Mouse (Mus musculus) layer of hippocampus, adult 8-10 months (tissue): ENCODE data around the gene Zbed3. TPM values are rescaled to one million over a fixed set of nuclear protein-coding genes. Genes with fewer than 3 reads are reported as not detected.

Experiments used
- DNase-seq, 2 experiments: peaks; one replicate each; pipeline ENCODE4 v3.0.0; 2022; ENCODE audit warnings: low spot score in 2 of 2
- total RNA-seq, 4 experiments: library from RNA; stranded (reverse); gene quantifications; 2 replicates each; pipeline ENCODE4 v1.2.4; 2022

Zbed3 gene
- total RNA-seq, result 10 to 100 TPM; 13.6 to 17.9 (median 15.4) TPM

DNA sequence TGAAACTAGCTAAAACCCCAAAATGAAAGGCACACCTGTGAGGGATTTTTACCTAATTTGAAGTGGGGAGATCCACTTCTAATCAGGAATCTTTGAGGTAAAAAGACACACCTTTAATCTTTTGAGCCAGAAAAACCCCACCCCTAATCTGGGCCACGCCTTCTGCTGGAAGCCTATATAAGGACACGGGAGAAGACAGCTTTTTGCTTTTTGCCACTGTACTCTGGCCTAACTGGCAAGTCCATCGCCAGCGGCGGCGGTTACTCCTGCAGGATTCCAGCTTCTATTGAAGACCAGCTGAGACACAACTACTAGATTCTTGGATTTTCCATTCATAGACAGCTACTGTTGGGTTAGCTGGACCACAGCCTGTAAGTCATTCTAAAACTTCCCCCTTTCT lies at the start of gene Zbed3:
Gene Zbed3 (plus strand): TSS at position 213 of the 400 bp plus-strand sequence.
- DNase-seq, result no peak

DNA sequence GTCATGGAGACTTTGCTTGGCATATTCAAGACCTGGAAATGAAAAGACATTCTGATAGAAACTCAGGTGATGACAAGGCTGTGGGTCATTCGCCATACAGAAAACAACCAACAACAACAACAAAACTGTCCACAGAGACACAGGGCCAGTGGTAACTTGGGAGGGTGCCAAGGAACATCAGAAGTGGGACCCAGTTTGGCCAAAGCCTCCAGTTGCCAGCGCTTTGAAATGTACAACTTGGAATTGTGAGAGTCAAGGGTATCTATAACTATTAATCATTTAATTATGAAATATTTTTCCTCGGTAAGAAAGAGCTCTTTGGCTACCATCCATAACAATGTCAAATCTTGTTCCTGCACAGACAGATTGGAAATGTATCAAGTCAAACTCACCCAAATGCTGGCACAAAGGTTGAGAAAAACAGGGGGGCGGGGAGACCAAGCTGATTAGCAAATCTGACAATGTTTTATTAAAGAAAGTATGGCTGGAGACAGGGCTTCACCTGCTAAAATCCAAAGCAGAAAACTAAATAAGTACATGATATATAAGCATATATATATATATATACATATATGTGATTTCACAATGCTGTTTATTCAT lies 44.9 kb upstream of the Zbed3 start:
- DNase-seq, result no peak

DNA sequence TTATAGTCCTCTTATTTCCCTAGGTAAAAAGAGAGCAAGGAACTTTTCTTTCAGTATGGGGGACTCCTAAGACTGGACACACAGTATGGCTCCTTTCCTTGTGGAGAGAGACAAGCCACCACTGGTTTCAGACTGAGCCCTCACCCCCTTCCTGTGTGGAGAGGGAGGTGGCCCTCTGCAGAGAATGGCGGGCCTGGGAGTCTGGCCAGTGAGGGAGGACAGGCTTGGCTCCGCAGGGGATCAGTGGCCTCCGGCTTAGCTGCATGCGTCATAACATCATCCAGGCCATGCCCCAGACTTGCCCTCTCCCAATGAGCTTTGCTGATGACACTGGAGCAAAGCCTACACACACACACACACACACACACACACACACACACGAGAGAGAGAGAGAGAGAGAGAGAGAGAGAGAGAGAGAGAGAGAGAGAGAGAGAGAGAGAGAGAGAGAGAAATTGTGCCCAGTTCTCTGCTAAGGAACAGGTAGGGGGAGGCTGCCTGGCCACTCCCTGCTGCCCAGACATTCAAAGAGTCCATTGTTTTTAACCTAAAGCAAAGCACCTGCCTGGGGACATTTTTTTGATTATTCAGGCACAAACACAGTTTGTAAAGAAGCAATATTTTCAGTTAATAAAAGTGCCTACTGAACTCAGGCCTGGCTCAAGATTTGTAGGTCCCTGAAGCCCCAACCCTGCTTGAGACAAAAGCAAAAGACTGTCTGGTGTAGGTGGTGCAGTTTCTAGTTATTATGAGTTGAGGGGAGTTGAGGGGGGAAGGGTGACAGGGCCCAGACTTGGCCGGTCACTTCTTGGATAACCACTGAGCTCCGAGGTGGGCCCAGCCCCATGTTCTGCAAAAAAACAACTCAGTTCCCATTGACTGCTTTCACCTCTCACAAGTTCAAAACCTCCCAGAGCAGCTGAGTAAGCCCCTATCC lies 41.4 kb upstream of the Zbed3 start:
- no peak for DNase-seq

DNA sequence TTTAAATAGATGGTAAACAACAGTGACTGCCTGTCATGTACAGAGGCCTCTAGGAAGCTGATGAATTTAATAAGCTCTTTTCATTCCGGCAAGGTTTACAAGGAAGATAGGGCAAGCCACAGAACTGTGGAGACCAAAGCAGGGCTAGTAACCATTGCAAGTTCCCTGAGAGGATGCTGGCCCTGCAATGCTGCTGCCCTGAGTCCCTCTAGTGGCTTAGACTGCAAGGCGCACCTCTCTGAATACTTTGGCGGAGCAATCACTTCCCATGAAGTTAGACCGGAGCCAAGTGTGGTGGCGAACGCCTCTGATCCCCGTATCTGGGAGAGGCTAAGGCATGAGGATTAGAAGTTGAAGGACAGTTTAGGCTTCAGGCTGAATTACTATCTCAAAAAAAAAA lies 36.4 kb upstream of the Zbed3 start:
- peak; percentile 59 to 79 for DNase-seq

DNA sequence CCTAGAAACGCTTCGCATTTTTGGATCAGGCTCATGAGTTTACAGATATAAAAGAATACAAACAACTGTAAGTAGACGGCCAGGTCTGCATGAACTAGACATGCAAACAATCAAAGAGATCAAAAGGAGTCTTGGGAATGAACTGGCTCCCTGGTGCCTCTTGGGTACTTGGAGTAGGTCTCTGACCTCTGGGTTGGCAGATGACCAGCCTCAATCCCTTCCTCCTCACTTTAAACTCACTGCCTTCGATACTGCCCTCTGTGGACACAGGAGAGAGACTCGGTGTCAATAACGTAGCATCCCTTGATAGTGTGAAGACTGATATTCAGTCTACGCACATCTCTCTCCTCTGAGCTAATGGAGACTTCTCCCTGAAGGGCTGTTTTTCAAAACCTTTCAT lies 35.4 kb upstream of the Zbed3 start:
- no peak for DNase-seq

DNA sequence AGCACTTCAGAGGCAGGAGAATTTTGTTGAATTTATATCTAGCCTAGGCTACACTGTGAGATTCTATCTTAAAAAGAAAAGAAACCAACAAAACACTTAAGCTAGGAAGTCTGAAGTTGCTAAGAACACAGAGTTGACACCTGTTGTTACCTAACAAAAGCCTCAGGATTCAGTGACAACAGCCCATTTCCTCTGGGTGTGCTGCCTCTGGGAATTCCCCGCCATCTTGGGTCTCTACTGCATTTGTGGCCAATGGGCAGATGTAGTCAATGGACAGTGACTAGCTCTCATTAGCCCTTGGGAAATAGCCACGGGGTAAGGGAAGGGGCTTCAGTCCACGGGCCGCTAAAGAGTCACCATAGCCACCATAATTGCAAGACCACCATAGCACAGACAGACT lies 31.4 kb upstream of the Zbed3 start:
- DNase-seq, result no peak

DNA sequence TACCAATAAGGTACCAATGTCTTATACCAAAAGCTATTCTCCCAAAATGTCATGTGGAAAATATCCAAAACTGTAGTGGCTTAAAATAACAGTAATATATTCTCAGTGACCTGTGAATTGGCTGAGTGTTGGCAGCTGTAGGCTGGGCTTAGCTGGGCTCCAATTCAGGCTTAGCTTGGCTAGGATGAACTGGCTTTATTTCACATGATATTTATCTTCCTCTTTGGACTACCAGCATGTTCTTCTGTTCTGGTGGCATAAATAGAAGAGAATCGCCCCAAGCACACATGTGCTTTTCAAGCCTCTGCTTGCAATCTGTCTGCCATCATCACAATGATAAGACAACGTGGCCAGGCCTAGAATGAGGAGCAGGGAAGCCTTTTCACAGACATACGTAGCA lies 23.5 kb upstream of the Zbed3 start:
- DNase-seq, result no peak

DNA sequence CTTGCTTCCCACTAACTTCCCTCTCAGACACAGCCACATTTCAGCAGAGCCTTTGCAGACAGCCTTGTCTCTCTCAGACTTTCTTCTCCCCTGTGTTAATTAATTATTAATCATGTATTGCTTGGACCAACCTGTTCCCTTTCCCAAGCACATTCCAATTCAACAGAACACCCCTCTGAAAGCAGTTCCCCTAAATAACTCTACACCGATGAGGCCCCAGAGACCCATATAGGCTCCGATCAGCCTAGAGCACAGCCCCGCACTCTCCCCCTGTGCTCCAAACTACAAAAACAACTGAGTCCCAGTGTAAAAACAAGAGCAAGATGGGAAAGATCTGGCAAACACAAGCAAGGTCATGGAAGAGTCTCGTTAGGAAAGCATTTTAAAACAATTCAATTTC lies 16.8 kb upstream of the Zbed3 start:
- DNase-seq, result no peak

DNA sequence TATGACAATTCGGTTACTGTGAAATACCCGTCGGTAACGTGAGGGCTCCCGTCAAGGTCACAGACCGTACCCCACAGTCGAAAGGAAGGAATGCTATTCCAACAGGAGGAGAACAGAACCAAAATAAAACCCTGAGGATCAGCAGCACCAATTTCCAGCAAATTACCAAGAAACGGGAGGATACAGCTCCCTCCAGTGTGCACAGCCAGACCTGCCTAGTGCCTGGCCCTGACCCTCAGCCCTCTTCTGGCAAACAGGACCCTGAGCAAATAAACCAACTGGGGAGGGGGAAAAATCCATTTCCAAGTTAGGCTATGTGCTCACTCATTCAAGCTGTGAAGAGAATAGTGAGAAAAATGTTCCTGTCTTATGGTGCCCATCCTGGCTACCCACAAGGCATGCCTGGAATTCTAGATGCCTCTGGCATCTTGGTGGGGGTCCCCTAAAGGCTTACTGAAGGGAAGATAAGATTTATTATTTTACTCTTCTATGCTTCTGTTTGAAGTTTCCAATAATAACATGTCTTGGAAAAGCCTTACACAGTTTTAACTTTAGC lies 16.2 kb upstream of the Zbed3 start:
- DNase-seq, result no peak

DNA sequence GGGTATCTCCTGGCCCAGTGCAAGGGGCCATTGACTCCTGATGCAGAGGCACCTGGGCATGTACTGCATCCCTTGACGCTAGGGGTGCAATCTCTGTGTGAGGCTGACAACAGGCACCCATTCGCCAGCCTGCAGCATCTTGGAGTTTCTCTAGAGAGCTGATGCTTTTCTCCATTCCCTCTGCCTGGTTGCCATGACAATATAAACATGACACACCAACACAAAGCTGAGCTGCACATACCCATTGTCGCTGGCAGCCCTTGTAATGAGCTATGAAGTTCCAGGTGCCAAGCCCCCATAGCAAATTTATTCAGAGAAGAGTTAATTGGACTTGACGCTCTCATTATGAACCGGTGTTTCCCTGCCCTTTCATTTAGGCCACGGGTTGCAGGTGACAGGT lies 11.4 kb upstream of the Zbed3 start:
- DNase-seq, result peak; percentile 23 to 32

DNA sequence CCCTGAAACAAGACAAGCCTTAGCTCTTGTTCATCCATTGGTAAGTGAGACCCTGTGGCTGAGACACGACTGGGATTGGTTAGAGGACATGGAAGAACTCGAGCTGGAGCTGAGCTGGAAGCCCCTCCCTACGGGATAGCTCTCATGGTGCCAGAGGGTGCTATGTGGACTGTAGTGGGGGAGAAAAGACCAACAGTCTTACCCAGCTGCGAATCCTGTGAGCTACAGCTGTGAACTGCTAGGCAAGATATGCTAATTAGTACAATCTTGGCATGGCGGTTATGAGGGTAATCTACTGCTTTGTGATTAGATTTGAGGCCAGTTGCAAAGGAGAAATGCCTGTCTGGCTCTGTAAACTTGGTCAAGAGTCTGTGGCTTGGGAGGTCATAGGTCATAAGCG lies 4.3 kb upstream of the Zbed3 start:
- no peak for DNase-seq

DNA sequence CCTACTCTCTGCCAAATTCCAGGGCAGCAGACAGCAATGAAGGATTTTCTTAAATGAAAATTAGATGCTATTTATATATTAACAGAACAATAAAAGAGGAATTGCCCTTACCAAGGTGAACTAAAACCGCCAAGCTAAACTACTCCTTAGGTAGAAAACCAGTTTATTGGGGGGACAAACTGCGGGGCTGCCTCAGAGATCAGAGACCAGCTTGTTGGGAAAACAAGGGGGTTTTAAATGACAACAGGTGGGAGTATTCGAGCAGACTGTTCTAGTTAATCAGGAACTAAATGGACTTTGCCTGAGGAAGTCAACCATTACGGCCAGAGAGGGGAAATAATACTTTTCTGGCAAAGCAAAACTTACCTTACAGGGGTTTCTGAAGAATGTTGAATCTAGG lies 3.0 kb upstream of the Zbed3 start:
- DNase-seq, result no peak

DNA sequence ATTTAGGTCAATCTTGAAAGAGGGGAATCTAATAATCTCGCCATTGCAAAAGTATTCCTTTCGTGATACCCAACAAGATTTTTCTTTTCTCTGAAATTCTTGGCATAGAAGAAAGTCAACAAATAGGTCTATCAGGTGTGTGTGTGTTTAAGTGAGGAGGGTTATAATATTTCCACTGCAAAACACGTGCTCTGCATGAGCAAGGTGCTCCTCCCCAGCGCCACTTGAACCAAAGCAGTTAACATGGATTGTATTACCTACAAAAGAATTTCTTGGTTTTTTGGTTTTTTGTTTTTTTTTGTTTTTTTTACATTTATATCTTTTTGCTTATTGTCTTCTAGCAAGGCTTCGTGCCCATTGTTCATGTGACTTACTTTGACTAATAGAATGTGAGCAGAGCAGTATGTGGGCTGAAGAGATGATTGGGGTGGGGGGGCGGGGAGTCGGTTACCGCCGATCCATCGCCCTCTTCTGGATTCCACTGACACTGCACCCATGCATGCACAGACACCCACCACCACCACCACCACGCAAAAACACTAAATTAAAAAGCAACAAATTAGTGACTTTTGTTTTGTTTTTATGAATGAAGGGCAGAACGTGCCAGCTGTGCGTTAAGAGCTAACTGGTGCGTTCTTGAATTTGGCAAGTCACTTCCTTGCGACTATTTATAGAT lies 676 bp downstream of the Zbed3 start:
- DNase-seq, result peak in 1 of 2 experiments; percentile 57

DNA sequence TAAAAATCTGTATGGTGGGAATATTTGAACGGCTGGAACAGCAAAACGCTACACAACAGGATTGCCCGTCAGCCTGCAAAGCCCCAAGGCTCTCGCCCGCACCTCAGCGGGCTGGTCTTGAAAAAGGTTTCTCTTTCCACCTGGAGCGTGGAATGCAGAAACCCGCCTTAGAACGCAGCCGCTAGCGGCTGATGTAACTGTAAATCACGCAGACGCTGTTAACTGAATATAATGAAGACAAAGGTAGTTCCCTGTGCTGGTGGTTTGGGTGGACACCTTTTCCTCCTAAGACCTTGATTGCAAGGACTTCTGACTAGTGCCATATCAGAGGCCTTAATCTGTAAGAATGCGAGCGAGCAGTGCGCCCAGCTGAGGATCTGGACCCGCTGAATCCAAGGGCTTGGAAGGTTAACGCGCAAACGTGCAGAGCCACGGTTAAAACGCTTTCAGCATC lies 1.2 kb downstream of the Zbed3 start:
- DNase-seq, result peak in 1 of 2 experiments; percentile 43

DNA sequence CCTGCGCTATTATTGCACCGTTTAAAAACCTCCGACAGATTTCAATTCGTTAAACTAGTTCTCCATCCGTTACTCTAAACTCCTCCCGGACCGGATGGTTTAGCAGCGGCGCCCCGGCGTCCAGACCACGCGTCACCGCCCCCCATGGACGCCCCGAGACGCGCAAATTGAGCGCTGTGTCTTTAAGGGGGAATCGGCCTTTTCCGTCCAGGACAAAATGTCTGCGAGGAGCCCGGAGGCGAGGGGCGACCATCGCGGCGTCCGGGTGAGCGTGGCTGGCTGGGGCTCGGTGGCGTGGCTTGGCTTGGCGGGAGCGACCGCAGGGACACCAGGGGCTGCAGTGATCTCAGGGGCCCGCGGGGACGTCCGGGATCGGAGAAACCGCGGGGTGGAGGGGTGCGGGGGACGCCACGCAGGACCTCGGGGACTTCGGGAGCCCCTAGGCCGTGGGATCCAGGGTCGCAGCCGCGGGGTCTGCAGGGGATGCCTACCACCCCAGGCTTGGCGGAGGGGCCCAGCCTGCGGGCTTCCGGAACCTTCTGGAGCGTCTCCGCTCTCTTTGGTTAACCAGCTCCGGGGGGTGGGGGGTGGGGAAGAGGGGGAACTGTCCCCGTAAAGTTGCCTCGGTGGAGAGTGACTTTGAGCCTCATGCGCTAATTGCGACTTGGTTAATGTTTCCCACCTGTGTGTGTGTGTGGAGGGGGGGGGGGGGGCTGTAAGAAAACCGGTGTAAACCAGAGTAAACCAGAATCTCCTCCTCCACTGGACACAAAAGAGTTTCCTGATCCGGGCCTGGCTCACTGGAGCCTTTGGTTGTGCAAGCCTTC lies 1.9 kb downstream of the Zbed3 start:
- peak; percentile 37 to 50 for DNase-seq

DNA sequence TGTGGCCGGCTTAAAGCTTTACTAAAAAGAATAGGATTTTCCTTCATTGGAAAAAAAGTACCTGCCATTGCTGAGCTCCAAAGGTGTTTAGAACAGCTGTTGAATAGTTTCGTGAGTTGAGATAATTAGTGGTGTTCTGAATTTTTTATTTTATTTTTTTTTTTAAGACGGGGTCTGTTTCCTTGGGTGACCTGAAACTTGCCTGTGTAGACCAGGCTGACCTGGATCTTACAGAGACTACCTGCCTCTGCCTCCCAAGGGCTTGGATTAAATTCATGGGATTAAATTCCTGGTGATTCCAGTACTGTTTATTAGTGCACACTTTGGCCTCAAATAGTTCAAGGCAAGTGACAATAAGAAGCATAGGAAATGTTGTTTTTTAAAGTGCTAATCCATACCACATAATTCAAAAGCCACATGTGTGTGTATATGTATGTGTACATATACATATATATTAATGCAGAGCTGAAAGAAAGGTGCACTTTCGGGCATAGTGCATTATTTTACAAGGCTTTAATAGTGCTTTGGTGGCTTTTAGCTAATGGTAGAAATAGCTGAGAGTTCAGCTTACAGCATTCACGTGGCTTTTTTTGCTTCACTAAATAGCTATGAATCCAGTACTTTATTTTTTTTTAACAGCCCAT lies 2.6 kb downstream of the Zbed3 start:
- DNase-seq, result no peak

DNA sequence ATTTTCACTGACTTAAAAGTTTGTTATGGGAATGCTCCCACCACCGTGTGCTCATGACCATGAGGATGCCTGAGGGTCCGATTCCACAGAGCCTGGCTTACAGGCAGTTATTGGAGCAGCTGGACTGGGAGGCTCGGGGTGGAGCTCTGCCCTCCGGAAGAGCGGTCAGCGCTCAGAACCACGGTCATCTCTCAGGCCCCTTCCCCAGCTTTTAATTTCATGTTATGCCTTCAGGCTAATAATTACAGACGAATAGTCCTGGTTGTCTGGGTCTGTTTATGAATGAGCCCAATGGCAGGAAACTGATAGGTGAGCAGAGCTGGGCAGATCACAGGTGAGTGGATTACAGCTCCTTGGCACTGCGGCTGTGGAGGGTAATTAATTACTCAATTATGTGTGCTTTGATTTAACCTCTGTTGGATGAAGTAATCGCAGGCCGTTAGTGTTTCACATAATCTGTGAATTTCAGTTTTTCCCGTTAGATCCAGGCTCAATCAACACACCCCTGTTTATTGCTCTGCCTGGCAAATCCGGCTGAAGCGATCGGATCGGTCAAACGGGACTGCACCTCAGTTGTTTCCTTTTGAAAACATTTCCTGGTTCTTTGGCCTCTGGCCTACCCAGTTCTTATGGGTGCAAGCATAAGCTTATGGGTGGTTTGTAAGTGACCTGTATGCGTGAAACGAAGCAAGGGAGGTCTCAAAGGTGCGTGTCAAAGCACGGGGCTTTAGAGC lies 3.4 kb downstream of the Zbed3 start:
- no peak for DNase-seq

DNA sequence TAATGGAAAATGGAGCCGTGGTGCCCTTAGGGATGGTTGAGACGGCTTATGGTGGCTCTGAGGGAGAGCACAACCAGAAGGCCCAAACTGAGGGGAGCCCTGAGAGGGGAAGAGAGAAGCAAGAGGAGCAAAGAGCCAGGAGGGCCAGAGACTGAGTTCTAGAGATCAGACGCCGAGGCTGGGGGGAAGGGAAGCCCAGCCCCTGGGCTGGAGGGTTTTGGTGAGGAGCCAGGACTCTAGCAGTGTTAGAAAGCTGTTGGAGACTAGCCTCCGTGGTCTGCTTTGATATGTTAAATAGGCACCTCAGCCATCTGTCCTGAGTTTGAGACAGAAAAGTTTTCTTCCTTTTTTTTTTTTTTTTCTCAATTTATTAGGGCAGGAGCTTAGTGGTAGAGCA lies 3.9 kb downstream of the Zbed3 start:
- DNase-seq, result peak; percentile 27 to 36

DNA sequence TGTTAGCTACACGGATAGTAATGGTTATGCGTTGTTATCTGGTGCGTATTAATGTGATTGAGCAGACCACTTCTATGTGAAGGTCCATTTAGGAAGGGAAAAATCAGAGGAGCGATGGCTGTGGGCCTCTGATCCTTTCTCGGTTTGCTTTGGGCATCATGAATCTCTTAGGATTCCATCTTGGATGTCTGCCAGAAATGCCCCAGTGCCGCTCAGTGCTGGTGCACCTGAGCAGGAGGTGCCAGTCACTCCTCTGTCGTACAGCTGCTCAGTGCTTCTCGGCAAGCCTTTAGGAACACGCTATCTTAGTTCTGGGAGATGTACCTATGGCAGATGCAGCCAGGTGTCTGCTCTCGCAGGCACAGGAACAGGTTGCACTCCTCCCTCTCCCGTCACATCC lies 5.4 kb downstream of the Zbed3 start:
- no peak for DNase-seq

DNA sequence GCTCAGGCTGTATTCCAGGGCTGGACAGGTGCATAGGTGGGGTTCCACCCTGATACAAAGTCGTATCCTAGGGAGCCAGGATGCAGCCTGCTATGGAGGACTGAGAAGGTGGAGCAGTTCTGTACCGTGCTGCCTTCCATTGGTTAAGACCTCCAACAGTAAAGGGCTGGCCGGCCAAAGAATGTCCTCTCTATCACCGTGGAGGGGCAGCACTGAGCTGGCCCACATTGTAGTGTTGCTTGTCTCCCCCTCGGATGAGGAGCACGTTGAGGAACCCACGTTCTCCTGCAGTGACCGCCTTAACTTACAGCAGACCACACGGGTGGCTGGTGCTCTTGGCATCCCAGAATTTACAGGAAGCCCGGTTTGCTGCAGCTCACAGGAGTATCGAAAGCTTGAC lies 7.1 kb downstream of the Zbed3 start:
- DNase-seq, result no peak
